In genomic region chr4:59395528-59395927, GRCm38 (mm10) we compare ENCODE assay signal across 19 mouse cellular contexts. TPM values are rescaled to one million over a fixed set of nuclear protein-coding genes. Genes with fewer than 3 reads are reported as not detected.
DNase-seq lines count a peak whose midpoint lies in the region; ATAC-seq lines count a peak whose summit lies in the region.
"Had no signal": no experiment of that assay in that cellular context is flagged by ENCODE, and none has a peak within 500 bp of the region (broad histone marks: within the 10 kb centered on the region; RNA-seq: fewer than 3 reads in every experiment).

No protein-coding gene starts in this region.

- DNase-seq in heart, adult 11 months, result peak; percentile 12
- DNase-seq in heart, postnatal 14 days, result no peak
- peak; percentile 35 for DNase-seq in 416B (ENCODE audit: low read depth)
- DNase-seq in urinary bladder, postnatal 14 days (ENCODE audit: low spot score), result no peak
- DNase-seq in adrenal gland, adult 18-20 months (ENCODE audit: low spot score in 2 of 2), result no peak
- DNase-seq in cerebellum, postnatal 14 days, result no peak
- DNase-seq: adrenal gland, adult 8-10 months; adrenal gland, postnatal 14 days; adrenal gland, postnatal 36 days; cerebellum, adult 11-12 months; cerebellum, adult 2 months; cerebellum, adult 9-10 months; cerebellum, postnatal 10 days; cerebellum, postnatal 36 days; embryo, embryonic 11 days had no signal

- peak; percentile 80 for ATAC-seq in granulocyte monocyte progenitor cell, adult 5-6 weeks (replicated peaks; ENCODE audit: poor library complexity, severe bottlenecking)
- peak; percentile 81 for ATAC-seq in megakaryocyte progenitor cell, adult 5-6 weeks (replicated peaks; ENCODE audit: poor library complexity)
- ATAC-seq: forebrain, embryonic 14.5 days; forebrain, embryonic 16.5 days had no signal

- intact Hi-C loops in heart, postnatal 14 days (cut with DNase I), result no loop called here

RNA-seq across cellular contexts. Expression of gene Susd1, which starts 42.9 kb away (rescaled TPM):
- 1 to 10 TPM in 1 of 2 experiments, under 1 TPM in 1; 0.98 to 1.5 TPM for total RNA-seq in heart, postnatal 14 days (2021)
- total RNA-seq in granulocyte monocyte progenitor cell, adult 5-6 weeks (2014; fragmentation: Nextera tagmentation), result 63.2 and 74.8 TPM in 2 replicates
- total RNA-seq in granulocyte monocyte progenitor cell, adult 5-6 weeks (2017), result 94.4 and 95.7 TPM in 2 replicates
- total RNA-seq in megakaryocyte progenitor cell, adult 5-6 weeks (2015), result 46.3 and 54.3 TPM in 2 replicates
- total RNA-seq in megakaryocyte progenitor cell, adult 5-6 weeks (2017), result 92.2 and 105 TPM in 2 replicates
- 1 to 10 TPM; 3.8 to 4.7 TPM for total RNA-seq in adrenal gland, adult 18-20 months (2021)

Comparison
In these comparisons a context has a peak if more than half of its experiments do, and no peak if none do; other contexts are left out.
1. DNase-seq: peak in heart, adult 11 months (single experiment) and 416B (single experiment); none in heart, postnatal 14 days (0 of 2), urinary bladder, postnatal 14 days (single experiment), adrenal gland, adult 18-20 months (0 of 2) and cerebellum, postnatal 14 days (0 of 2).
2. RNA of gene Susd1, which starts 42.9 kb away (total RNA-seq): 63.2 to 95.7 TPM in granulocyte monocyte progenitor cell, adult 5-6 weeks and 46.3 to 105 TPM in megakaryocyte progenitor cell, adult 5-6 weeks; 3.8 to 4.7 TPM in adrenal gland, adult 18-20 months and 0.98 to 1.5 TPM in heart, postnatal 14 days; every median in the first group is over 4 times any median in the second.